Mouse (Mus musculus) liver, adult 2 months (tissue): Measurements from ENCODE around the gene Arhgef3. TPM values are rescaled to one million over a fixed set of nuclear protein-coding genes. Genes with fewer than 3 reads are reported as not detected.
A peak's percentile ranks its signal among the peaks of the same experiment; 100 is the strongest.

Experiments
- DNase-seq: peaks from one replicate; pipeline ENCODE4 v3.0.0-alpha.2; 2011; ENCODE audit warnings: low read depth, low spot score; ENCODE audit errors: extremely low read depth
- H3K27ac ChIP-seq: fragments of 200-500 bp; replicated peaks from 2 replicates; pipeline ENCODE4 v1.5.1; 2012; ENCODE audit warnings: low read depth, mild to moderate bottlenecking, control low read depth, inconsistent platforms, low read length; ENCODE audit not compliant: insufficient read depth
- H3K27me3 ChIP-seq: fragments of 200-500 bp; 2 replicates; pipeline ENCODE4 v1.6.1; 2012; ENCODE audit warnings: mild to moderate bottlenecking, moderate library complexity, low read length, inconsistent platforms; ENCODE audit not compliant: control insufficient read depth, insufficient read depth
- H3K36me3 ChIP-seq: fragments of 200-500 bp; 2 replicates; pipeline ENCODE4 v1.6.1; 2012; ENCODE audit warnings: low read length, inconsistent platforms; ENCODE audit not compliant: control insufficient read depth, insufficient read depth
- H3K4me1 ChIP-seq: fragments of 200-500 bp; 2 replicates; pipeline ENCODE4 v1.6.1; 2011; ENCODE audit warnings: low read length; ENCODE audit not compliant: control insufficient read depth, insufficient read depth
- H3K4me3 ChIP-seq: fragments of 200-500 bp; 2 replicates; pipeline ENCODE4 v1.5.1; 2011; ENCODE audit warnings: low read depth, mild to moderate bottlenecking, control low read depth, low read length, moderate library complexity; ENCODE audit not compliant: insufficient read depth
- H3K79me2 ChIP-seq: fragments of 200-500 bp; 2 replicates; pipeline ENCODE4 v1.6.1; 2012; ENCODE audit warnings: inconsistent platforms, mild to moderate bottlenecking, low read length, moderate library complexity; ENCODE audit not compliant: control insufficient read depth, insufficient read depth
- H3K9ac ChIP-seq: fragments of 200-500 bp; 2 replicates; pipeline ENCODE4 v1.6.1; 2012; ENCODE audit warnings: low read depth, mild to moderate bottlenecking, control low read depth, inconsistent platforms, low read length
- CTCF ChIP-seq: fragments of 200-500 bp; IDR thresholded peaks from 2 replicates; pipeline ENCODE4 v1.5.1; 2011; ENCODE audit warnings: low read depth, low read length, control low read depth
- POLR2A ChIP-seq: fragments of 200-500 bp; IDR thresholded peaks from 2 replicates; pipeline ENCODE4 v1.6.1; 2011; ENCODE audit warnings: low read length, control low read depth; ENCODE audit not compliant: insufficient read depth; ENCODE audit errors: extremely low read depth
- WGBS: fragments of 180-500 bp; shearing (Covaris S2); methylation state at CpG from one replicate; pipeline ENCODE4 v1.1.7; 2018; 5-methylcytosine and 5-hydroxymethylcytosine counted together
- polyA plus RNA-seq: library from polyadenylated mRNA; depleted of rRNA; stranded (reverse); fragments of >200 nt; gene quantifications from 2 replicates; pipeline ENCODE4 v1.2.3, GENCODE M21; 2012
- total RNA-seq: library from RNA; depleted of rRNA; stranded (reverse); fragments of >200 nt; gene quantifications from 2 replicates; pipeline ENCODE4 v1.2.3, GENCODE M21; 2014

Gene Arhgef3
- total and polyA plus RNA-seq, 2 experiments: 6.4 to 19.3 TPM

DNA sequence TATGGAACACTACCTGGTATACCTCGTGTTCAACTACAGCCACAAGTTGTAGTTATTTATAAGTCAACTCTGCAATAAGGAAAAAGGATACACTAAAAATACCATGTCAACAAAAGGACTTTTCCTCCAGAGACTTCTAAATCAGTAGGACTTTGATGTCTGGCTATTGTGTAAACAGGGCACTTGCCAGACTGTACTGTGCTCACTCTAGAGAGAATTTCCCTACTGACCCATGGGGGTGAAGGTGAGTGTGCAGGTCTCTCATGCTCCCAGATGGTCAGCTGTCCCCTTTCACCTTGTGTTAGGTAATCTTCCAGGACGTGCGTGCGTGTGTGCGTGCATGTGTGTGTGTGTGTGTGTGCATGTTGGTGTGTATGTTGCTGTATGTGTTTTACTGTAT, 182.3 kb downstream of the Arhgef3 start:
- WGBS: 21% methylated on average over 5 of the region's 5 CpGs
- Histone ChIP-seq H3K27me3 (no peaks in the 10 kb centered on the region), H3K9ac (no peak overlapping the region), H3K27ac (peak overlapping the region; percentile 83), H3K79me2 (no peaks in the 10 kb centered on the region), H3K4me3 (no peak overlapping the region), H3K4me1 (peaks cover 26% of the 10 kb centered on the region), H3K36me3 (no peaks in the 10 kb centered on the region)
- TF ChIP-seq POLR2A: no peak
- TF ChIP-seq CTCF: no peak
- peak; percentile 99 for DNase-seq

GRCm38 (mm10) chr14:27298875-27299274, 184.2 kb downstream of the Arhgef3 start:
- DNase-seq: peak; percentile 87
- 0 out of 2 replicates have a peak, but pooled peaks cover 2% of the 10 kb centered on the region for H3K79me2 ChIP-seq
- H3K27ac ChIP-seq: peak overlapping the region; percentile 37; the same call in 1 of the 2 replicates
- H3K36me3 ChIP-seq: no peaks in the 10 kb centered on the region
- H3K4me1 ChIP-seq: peaks cover 25% of the 10 kb centered on the region
- no peak overlapping the region for H3K9ac ChIP-seq
- TF ChIP-seq CTCF (no peak), POLR2A (no peak)
- 19% methylated on average over 2 of the region's 2 CpGs for WGBS
- H3K27me3 ChIP-seq: no peaks in the 10 kb centered on the region
- H3K4me3 ChIP-seq: no peak overlapping the region

- DNase-seq: no peak
- TF ChIP-seq CTCF (no peak), POLR2A (no peak)
- Histone ChIP-seq H3K27ac (no peak overlapping the region; the same call in 1 of the 2 replicates), H3K79me2 (peaks cover 2% of the 10 kb centered on the region; the same call in 1 of the 2 replicates), H3K36me3 (no peaks in the 10 kb centered on the region), H3K4me3 (no peak overlapping the region), H3K9ac (no peak overlapping the region), H3K27me3 (no peaks in the 10 kb centered on the region), H3K4me1 (peaks cover 24% of the 10 kb centered on the region)
- 69% methylated on average over 4 of the region's 4 CpGs for WGBS
Observed at GRCm38 (mm10) chr14:27299705-27300104, 185.0 kb downstream of the Arhgef3 start.

DNA sequence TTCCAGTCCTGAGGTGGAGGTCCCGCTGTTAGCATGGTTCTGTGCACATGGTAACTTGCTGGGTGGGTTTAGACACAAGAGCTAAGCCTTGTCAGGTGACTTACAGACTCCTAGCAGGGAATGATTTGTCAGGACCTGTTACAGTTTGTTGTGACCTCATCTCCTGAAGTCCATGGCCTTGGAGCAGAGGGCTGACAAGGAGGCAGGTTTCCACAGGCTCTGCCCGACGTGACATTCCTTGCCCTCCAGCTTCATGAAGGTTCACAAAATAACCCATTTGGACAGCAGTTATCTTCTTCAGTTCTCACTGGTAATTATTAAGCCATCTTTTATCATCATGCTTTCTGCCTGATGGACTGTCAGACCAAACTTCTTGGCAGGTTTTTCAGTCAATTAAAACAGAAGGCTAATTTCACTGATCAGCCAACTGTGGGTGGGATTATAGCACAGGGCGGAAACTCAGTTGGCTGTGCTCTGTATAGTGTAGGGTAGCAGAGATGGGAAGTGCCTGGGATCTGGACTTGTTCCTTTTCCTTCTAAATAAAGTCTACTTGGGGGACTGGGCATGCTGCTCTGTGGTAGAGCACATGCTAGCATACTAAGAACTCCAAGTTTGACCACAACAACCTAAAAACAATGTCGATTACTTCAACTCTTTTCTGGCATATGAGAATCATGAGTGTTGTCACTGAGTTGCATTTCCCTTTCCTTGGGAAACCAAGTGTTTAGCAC, 187.2 kb downstream of the Arhgef3 start:
- H3K79me2 ChIP-seq: peaks cover 2% of the 10 kb centered on the region; the same call in 1 of the 2 replicates
- no peaks in the 10 kb centered on the region for H3K36me3 ChIP-seq
- H3K27me3 ChIP-seq: no peaks in the 10 kb centered on the region
- H3K27ac ChIP-seq: peak overlapping the region; percentile 43
- TF ChIP-seq CTCF: no peak
- H3K9ac ChIP-seq: no peak overlapping the region
- 39% methylated on average over 5 of the region's 5 CpGs for WGBS
- H3K4me3 ChIP-seq: no peak overlapping the region
- DNase-seq: peak; percentile 93
- H3K4me1 ChIP-seq: peaks cover 19% of the 10 kb centered on the region

DNA sequence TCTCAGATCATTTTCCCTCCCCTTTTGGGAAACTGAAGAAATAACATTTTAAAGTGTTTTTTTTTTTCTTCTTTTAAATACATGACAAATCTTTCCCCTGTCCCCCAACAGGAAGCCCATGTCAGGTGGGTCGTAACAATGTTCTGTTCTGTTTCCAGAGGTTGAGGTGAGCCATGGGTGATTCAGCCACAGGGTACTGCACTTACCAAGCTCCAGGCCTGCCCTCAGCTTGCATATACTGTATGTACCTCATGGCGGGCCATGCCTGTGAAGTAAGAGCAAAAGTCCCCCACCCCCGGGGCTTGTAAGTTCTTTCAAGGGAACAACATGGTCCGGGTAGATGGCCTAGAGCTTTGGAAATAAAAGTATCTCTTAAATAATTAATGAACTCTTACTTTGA, 188.6 kb downstream of the Arhgef3 start:
- Histone ChIP-seq H3K4me1 (peaks cover 16% of the 10 kb centered on the region), H3K9ac (no peak overlapping the region), H3K79me2 (peaks cover 2% of the 10 kb centered on the region; the same call in 1 of the 2 replicates), H3K27me3 (no peaks in the 10 kb centered on the region), H3K36me3 (no peaks in the 10 kb centered on the region), H3K27ac (no peak overlapping the region), H3K4me3 (no peak overlapping the region)
- 88% methylated on average over 4 of the region's 4 CpGs for WGBS
- no peak for DNase-seq
- TF ChIP-seq CTCF (no peak), POLR2A (no peak)

DNA sequence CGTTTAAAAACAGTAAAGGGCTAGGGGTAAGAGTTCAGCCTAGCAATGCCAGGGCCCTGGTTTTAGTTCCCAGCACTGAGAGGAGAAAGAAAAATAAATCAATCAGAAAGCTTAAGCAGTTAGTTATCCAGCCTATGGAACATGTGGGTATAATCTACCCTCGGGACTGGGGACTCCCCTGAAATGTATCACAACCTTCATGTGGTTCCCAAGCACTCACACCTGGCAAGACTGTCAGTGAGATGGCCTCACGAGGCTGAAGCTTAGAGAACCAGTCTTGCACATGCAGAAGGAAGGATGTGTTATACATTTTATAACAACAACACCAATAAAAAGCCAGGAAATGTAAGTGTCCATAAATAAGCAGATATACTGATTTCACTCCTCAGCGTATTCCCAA, 189.7 kb downstream of the Arhgef3 start:
- no peak for DNase-seq
- Histone ChIP-seq H3K27ac (no peak overlapping the region), H3K9ac (no peak overlapping the region), H3K4me3 (no peak overlapping the region), H3K79me2 (peaks cover 2% of the 10 kb centered on the region; the same call in 1 of the 2 replicates), H3K27me3 (no peaks in the 10 kb centered on the region), H3K36me3 (no peaks in the 10 kb centered on the region), H3K4me1 (peaks cover 7% of the 10 kb centered on the region)
- 93% methylated on average over 4 of the region's 4 CpGs for WGBS
- TF ChIP-seq CTCF (no peak), POLR2A (no peak)
